Comparison of ENCODE assay signal across 9 mouse cellular contexts in genomic region chr17:23699131-23700077, GRCm38 (mm10). TPM values are rescaled to one million over a fixed set of nuclear protein-coding genes. Genes with fewer than 3 reads are reported as not detected.
DNase-seq lines count a peak whose midpoint lies in the region; ATAC-seq lines count a peak whose summit lies in the region.
"Had no signal": no experiment of that assay in that cellular context is flagged by ENCODE, and none has a peak within 500 bp of the region (broad histone marks: within the 10 kb centered on the region; RNA-seq: fewer than 3 reads in every experiment).

No protein-coding gene starts in this region.

- H3K4me3 ChIP-seq in forebrain, embryonic 13.5 days, result peak overlapping the region; percentile 73
- H3K4me3 ChIP-seq in hindbrain, embryonic 10.5 days, result peak overlapping the region; percentile 79
- peak overlapping the region; percentile 64 for H3K4me3 ChIP-seq in limb, embryonic 13.5 days
- peak overlapping the region; percentile 90 for H3K4me3 ChIP-seq in midbrain, embryonic 15.5 days

- H3K9ac ChIP-seq in forebrain, embryonic 13.5 days, result peak overlapping the region; percentile 71
- peak overlapping the region; percentile 69 for H3K9ac ChIP-seq in limb, embryonic 13.5 days
- H3K9ac ChIP-seq in midbrain, embryonic 15.5 days, result peak overlapping the region; percentile 69

- no peak overlapping the region for H3K27ac ChIP-seq in forebrain, embryonic 13.5 days
- peak overlapping the region; percentile 75 for H3K27ac ChIP-seq in hindbrain, embryonic 10.5 days
- H3K27ac ChIP-seq in limb, embryonic 13.5 days, result no peak overlapping the region
- H3K27ac ChIP-seq in midbrain, embryonic 15.5 days, result peak overlapping the region; percentile 74

- WGBS in forebrain, embryonic 13.5 days, result under 1% methylated on average over 82 of the region's 101 CpGs
- under 1% methylated on average over 101 of the region's 101 CpGs for WGBS in hindbrain, embryonic 10.5 days
- whole genome bisulfite sequencing in limb, embryonic 13.5 days, result under 1% methylated on average over 62 of the region's 101 CpGs
- under 1% methylated on average over 91 of the region's 101 CpGs for WGBS in midbrain, embryonic 15.5 days

- no peaks in the 10 kb centered on the region for H3K36me3 ChIP-seq in forebrain, embryonic 13.5 days (ENCODE audit: poor library complexity, severe bottlenecking)
- no peaks in the 10 kb centered on the region for H3K36me3 ChIP-seq in hindbrain, embryonic 10.5 days
- no peaks in the 10 kb centered on the region for H3K36me3 ChIP-seq in limb, embryonic 13.5 days
- no peaks in the 10 kb centered on the region for H3K36me3 ChIP-seq in midbrain, embryonic 15.5 days (replicated peaks)

- H3K27me3 ChIP-seq in forebrain, embryonic 13.5 days, result peaks cover 58% of the 10 kb centered on the region
- H3K27me3 ChIP-seq in hindbrain, embryonic 10.5 days (ENCODE audit: insufficient read depth, poor library complexity, severe bottlenecking), result peaks cover 60% of the 10 kb centered on the region
- H3K27me3 ChIP-seq in limb, embryonic 13.5 days, result peaks cover 55% of the 10 kb centered on the region
- peaks cover 31% of the 10 kb centered on the region for H3K27me3 ChIP-seq in midbrain, embryonic 15.5 days (replicated peaks)

- no peaks in the 10 kb centered on the region for H3K9me3 ChIP-seq in forebrain, embryonic 13.5 days (replicated peaks)
- H3K9me3 ChIP-seq in hindbrain, embryonic 10.5 days, result no peaks in the 10 kb centered on the region
- no peaks in the 10 kb centered on the region for H3K9me3 ChIP-seq in limb, embryonic 13.5 days
- H3K9me3 ChIP-seq in midbrain, embryonic 15.5 days, result no peaks in the 10 kb centered on the region

- DNase-seq in left cerebral cortex, postnatal 36 days (ENCODE audit: low spot score in 2 of 2), result peak; percentile 23 to 50
- no peak for DNase-seq in left cerebral cortex, adult 9 months (ENCODE audit: low spot score in 2 of 2)
- DNase-seq in adrenal gland, postnatal 10 days, result peak; percentile 61
- DNase-seq in hindbrain, embryonic 10.5 days (ENCODE audit: low spot score), result peak; percentile 38

- intact Hi-C loops in left cerebral cortex, postnatal 36 days (cut with DNase I), result loop anchor here (5.0 kb wide), 1 partner anchor 132 kb away; no protein-coding TSS in a partner anchor

- ATAC-seq in forebrain, embryonic 13.5 days, result peak; percentile 76
- ATAC-seq in limb, embryonic 13.5 days (ENCODE audit: low FRiP score, low read depth), result peak; percentile 22
- ATAC-seq in midbrain, embryonic 15.5 days (replicated peaks), result peak; percentile 73
- ATAC-seq in inflammation-experienced regulatory T-cells, adult 6 months, result no peak

- peaks cover 6% of the 10 kb centered on the region for H3K4me1 ChIP-seq in forebrain, embryonic 13.5 days
- H3K4me1 ChIP-seq in hindbrain, embryonic 10.5 days (replicated peaks), result peaks cover 21% of the 10 kb centered on the region
- peaks cover 21% of the 10 kb centered on the region for H3K4me1 ChIP-seq in limb, embryonic 13.5 days
- H3K4me1 ChIP-seq in midbrain, embryonic 15.5 days, result peaks cover 9% of the 10 kb centered on the region; the same call in 1 of the 2 replicates

- peak overlapping the region; percentile 100 for H3K4me2 ChIP-seq in forebrain, embryonic 13.5 days
- peak overlapping the region; percentile 100 for H3K4me2 ChIP-seq in limb, embryonic 13.5 days (replicated peaks)
- peak overlapping the region; percentile 99 for H3K4me2 ChIP-seq in midbrain, embryonic 15.5 days

RNA-seq across cellular contexts. Expression of gene Cldn9, which starts 15.6 kb away (rescaled TPM):
- under 1 TPM in 1 of 2 experiments, not detected in 1; 0.30 TPM for total RNA-seq in left cerebral cortex, postnatal 36 days (2021)
- not detected for total RNA-seq in adrenal gland, postnatal 10 days (2021)
- 2.0 and 3.3 TPM in 2 replicates for polyA plus RNA-seq in forebrain, embryonic 13.5 days (2015; fragmentation: Nextera tagmentation; extraction: Ambion mirVana)
- 6.3 and 13.1 TPM in 2 replicates for polyA plus RNA-seq in hindbrain, embryonic 10.5 days (2016; fragmentation: Nextera tagmentation; extraction: Ambion mirVana)
- polyA plus RNA-seq in limb, embryonic 13.5 days (2015; fragmentation: Nextera tagmentation; extraction: Ambion mirVana), result 8.3 and 10.1 TPM in 2 replicates
- polyA plus RNA-seq in midbrain, embryonic 15.5 days (2015; fragmentation: Nextera tagmentation; extraction: Ambion mirVana), result 0.68 and 0.89 TPM in 2 replicates
- not detected for polyA plus RNA-seq in inflammation-experienced regulatory T-cells, adult 6 months (2017; shearing (Covaris generic))

RNA-seq across cellular contexts. Expression of gene Cldn6, which starts 20.4 kb away (rescaled TPM):
- not detected for total RNA-seq in left cerebral cortex, postnatal 36 days (2021)
- under 1 TPM in 1 of 2 experiments, not detected in 1; 0.75 TPM for total RNA-seq in adrenal gland, postnatal 10 days (2021)
- polyA plus RNA-seq in forebrain, embryonic 13.5 days (2015; fragmentation: Nextera tagmentation; extraction: Ambion mirVana), result 0.30 and 0.50 TPM in 2 replicates
- 20.8 and 54.2 TPM in 2 replicates for polyA plus RNA-seq in hindbrain, embryonic 10.5 days (2016; fragmentation: Nextera tagmentation; extraction: Ambion mirVana)
- polyA plus RNA-seq in limb, embryonic 13.5 days (2015; fragmentation: Nextera tagmentation; extraction: Ambion mirVana), result 16.8 and 19.8 TPM in 2 replicates
- 0.23 TPM in 1 of 2 replicates, not detected in the other for polyA plus RNA-seq in midbrain, embryonic 15.5 days (2015; fragmentation: Nextera tagmentation; extraction: Ambion mirVana)
- polyA plus RNA-seq in inflammation-experienced regulatory T-cells, adult 6 months (2017; shearing (Covaris generic)), result not detected
- total RNA-seq: left cerebral cortex, postnatal 25 days had no signal

RNA-seq across cellular contexts. Expression of gene Tnfrsf12a, which starts 22.1 kb away (rescaled TPM):
- 1 to 10 TPM; 8.8 to 9.9 TPM for total RNA-seq in left cerebral cortex, postnatal 36 days (2021)
- 10 to 100 TPM; 40.4 to 80.3 TPM for total RNA-seq in adrenal gland, postnatal 10 days (2021)
- polyA plus RNA-seq in forebrain, embryonic 13.5 days (2015; fragmentation: Nextera tagmentation; extraction: Ambion mirVana), result 3.8 and 5.5 TPM in 2 replicates
- 2.7 and 7.1 TPM in 2 replicates for polyA plus RNA-seq in hindbrain, embryonic 10.5 days (2016; fragmentation: Nextera tagmentation; extraction: Ambion mirVana)
- polyA plus RNA-seq in limb, embryonic 13.5 days (2015; fragmentation: Nextera tagmentation; extraction: Ambion mirVana), result 15.4 and 17.1 TPM in 2 replicates
- 2.4 and 2.5 TPM in 2 replicates for polyA plus RNA-seq in midbrain, embryonic 15.5 days (2015; fragmentation: Nextera tagmentation; extraction: Ambion mirVana)
- 1 to 10 TPM; 3.7 to 6.5 (median 4.6) TPM for polyA plus RNA-seq in inflammation-experienced regulatory T-cells, adult 6 months (2017; shearing (Covaris generic))

RNA-seq across cellular contexts. Expression of gene 1520401A03Rik, which starts 23.2 kb away (rescaled TPM):
- under 1 TPM in 1 of 2 experiments, not detected in 1; 0.10 TPM for total RNA-seq in left cerebral cortex, postnatal 36 days (2021)
- total RNA-seq in adrenal gland, postnatal 10 days (2021), result 1 to 10 TPM in 1 of 2 experiments, under 1 TPM in 1; 0.67 to 1.1 TPM
- polyA plus RNA-seq in forebrain, embryonic 13.5 days (2015; fragmentation: Nextera tagmentation; extraction: Ambion mirVana), result not detected in 2 replicates
- not detected in 2 replicates for polyA plus RNA-seq in hindbrain, embryonic 10.5 days (2016; fragmentation: Nextera tagmentation; extraction: Ambion mirVana)
- 2.3 and 3.0 TPM in 2 replicates for polyA plus RNA-seq in limb, embryonic 13.5 days (2015; fragmentation: Nextera tagmentation; extraction: Ambion mirVana)
- polyA plus RNA-seq in midbrain, embryonic 15.5 days (2015; fragmentation: Nextera tagmentation; extraction: Ambion mirVana), result 0.06 and 0.11 TPM in 2 replicates
- polyA plus RNA-seq in inflammation-experienced regulatory T-cells, adult 6 months (2017; shearing (Covaris generic)), result not detected
- total RNA-seq: left cerebral cortex, postnatal 25 days had no signal

RNA-seq across cellular contexts. Expression of gene Thoc6, which starts 25.7 kb away (rescaled TPM):
- 1 to 10 TPM; 5.3 to 7.0 TPM for total RNA-seq in left cerebral cortex, postnatal 36 days (2021)
- 10 to 100 TPM; 25.6 to 28.0 TPM for total RNA-seq in adrenal gland, postnatal 10 days (2021)
- polyA plus RNA-seq in forebrain, embryonic 13.5 days (2015; fragmentation: Nextera tagmentation; extraction: Ambion mirVana), result 45.3 and 47.4 TPM in 2 replicates
- polyA plus RNA-seq in hindbrain, embryonic 10.5 days (2016; fragmentation: Nextera tagmentation; extraction: Ambion mirVana), result 72.7 and 80.2 TPM in 2 replicates
- polyA plus RNA-seq in limb, embryonic 13.5 days (2015; fragmentation: Nextera tagmentation; extraction: Ambion mirVana), result 45.6 and 48.4 TPM in 2 replicates
- polyA plus RNA-seq in midbrain, embryonic 15.5 days (2015; fragmentation: Nextera tagmentation; extraction: Ambion mirVana), result 39.1 and 42.9 TPM in 2 replicates
- polyA plus RNA-seq in inflammation-experienced regulatory T-cells, adult 6 months (2017; shearing (Covaris generic)), result 10 to 100 TPM; 27.1 to 36.7 (median 27.5) TPM

Comparison
In these comparisons a context has a peak if more than half of its experiments do, and no peak if none do; other contexts are left out.
1. DNase-seq: peak in left cerebral cortex, postnatal 36 days (2 of 2), adrenal gland, postnatal 10 days (single experiment) and hindbrain, embryonic 10.5 days (single experiment); none in left cerebral cortex, adult 9 months (0 of 2).
2. H3K27ac ChIP-seq: peak in hindbrain, embryonic 10.5 days (single experiment) and midbrain, embryonic 15.5 days (single experiment); none in forebrain, embryonic 13.5 days (single experiment) and limb, embryonic 13.5 days (single experiment).
3. RNA of gene Cldn6, which starts 20.4 kb away (polyA plus RNA-seq): 20.8 to 54.2 TPM in hindbrain, embryonic 10.5 days and 16.8 to 19.8 TPM in limb, embryonic 13.5 days; 0.30 to 0.50 TPM in forebrain, embryonic 13.5 days, 0.23 TPM in midbrain, embryonic 15.5 days and not detected in inflammation-experienced regulatory T-cells, adult 6 months; every median in the first group is over 10 times any median in the second.
4. Peak in every context shown above with its lines, with median percentiles within 50 percentile points of each other: H3K4me2 ChIP-seq, H3K4me3 ChIP-seq and H3K9ac ChIP-seq.